Mouse (Mus musculus): ENCODE measurements around the gene 9130023H24Rik. TPM values are rescaled to one million over a fixed set of nuclear protein-coding genes. Genes with fewer than 3 reads are reported as not detected.

9130023H24Rik gene
- polyA plus RNA-seq, 1 experiment from 2014 or later, result 8.7 TPM

DNA sequence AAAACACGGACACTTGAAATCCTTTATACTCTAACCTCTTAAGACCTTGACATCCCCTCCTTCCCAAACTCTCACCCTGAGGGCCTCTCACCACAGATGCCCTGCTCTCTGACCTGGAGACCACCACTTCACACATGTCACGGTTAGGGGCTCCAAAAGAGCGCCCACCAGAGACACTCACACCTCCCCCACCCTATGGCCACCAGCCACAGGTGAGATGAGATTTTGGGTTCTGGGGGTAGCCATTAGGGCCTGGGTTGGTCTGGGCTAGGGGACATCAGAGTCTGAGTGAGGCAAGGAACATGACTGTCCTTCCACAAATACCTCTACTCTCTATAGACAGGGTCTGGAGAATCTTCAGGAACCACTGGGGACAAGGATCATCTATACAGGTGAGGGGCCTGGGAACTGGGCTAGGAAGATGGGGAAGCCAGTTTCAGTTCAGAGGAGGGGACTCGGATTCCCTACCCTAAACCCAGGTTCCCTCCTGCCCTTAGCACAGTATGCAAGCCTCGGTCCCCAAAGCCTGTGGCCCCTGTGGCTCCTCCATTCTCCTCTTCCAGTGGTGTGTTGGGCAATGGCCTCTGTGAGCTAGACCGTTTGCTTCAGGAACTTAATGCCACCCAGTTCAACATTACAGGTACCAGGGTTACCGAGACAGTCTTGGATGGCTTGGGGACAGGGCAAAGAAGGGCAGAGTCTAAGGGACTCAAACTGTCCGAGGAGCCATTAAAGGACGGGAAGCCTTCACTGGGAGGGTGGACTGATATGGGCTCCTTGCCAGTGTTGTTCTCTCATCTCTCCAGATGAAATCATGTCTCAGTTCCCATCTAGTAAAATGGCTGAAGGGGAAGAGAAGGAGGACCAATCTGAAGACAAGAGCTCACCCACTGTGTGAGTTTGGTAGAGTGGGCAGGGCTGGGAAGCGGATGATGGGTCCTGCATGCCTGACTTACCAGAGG is 10.5 kb upstream of the 9130023H24Rik start:
- WGBS, result 81% methylated on average over 10 of the region's 10 CpGs
- Histone ChIP-seq H3K27me3 (ENCODE audit: control insufficient read depth, insufficient read depth, low read length) (no peaks in the 10 kb centered on the region), H3K4me2 (replicated peaks) (peak overlapping the region; percentile 48)

DNA sequence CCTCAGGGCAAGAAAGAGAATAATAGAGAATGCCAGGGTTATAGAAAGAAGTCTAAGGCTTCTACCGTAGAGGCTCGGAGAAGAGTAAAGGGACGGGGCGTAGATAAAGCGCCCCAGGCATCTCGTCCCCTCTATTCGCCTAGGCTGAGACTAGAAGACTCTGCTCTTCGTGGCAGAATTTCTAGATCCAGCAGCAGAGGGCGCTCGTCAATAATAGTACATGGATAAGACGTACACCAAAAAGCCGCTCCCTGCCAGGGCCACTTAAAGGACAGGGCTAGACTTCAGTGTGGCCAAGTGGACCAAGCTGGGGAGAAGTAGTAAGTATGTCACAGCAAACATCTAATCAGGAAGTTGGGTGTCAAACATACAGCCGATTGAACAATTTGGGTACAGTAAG is 9.6 kb upstream of the 9130023H24Rik start:
- WGBS, result 1% methylated on average over 13 of the region's 13 CpGs
- peak overlapping the region; percentile 53 for H3K27ac ChIP-seq
- H3K4me2 ChIP-seq (replicated peaks), result peak overlapping the region; percentile 48
- H3K9me3 ChIP-seq (ENCODE audit: control insufficient read depth, low read length), result no peaks in the 10 kb centered on the region
- peaks cover 24% of the 10 kb centered on the region for H3K36me3 ChIP-seq (replicated peaks; ENCODE audit: control insufficient read depth, insufficient read depth)
- DNase-seq (ENCODE audit: low spot score) (peak; percentile 93), ATAC-seq (ENCODE audit: low FRiP score) (peak; percentile 83)
- peak overlapping the region; percentile 40 for H3K9ac ChIP-seq
- peaks cover 10% of the 10 kb centered on the region for H3K4me1 ChIP-seq (replicated peaks; ENCODE audit: control insufficient read depth, insufficient read depth, low read length)
- H3K27me3 ChIP-seq (ENCODE audit: control insufficient read depth, insufficient read depth, low read length), result no peaks in the 10 kb centered on the region
- peak overlapping the region; percentile 28 for H3K4me3 ChIP-seq (replicated peaks; ENCODE audit: low read length)

More for the DNA sequence above, 10.5 kb upstream of the 9130023H24Rik start:
- Histone ChIP-seq H3K9ac (no peak overlapping the region), H3K4me1 (replicated peaks; ENCODE audit: control insufficient read depth, insufficient read depth, low read length) (peaks cover 14% of the 10 kb centered on the region), H3K27ac (no peak overlapping the region), H3K36me3 (replicated peaks; ENCODE audit: control insufficient read depth, insufficient read depth) (peaks cover 15% of the 10 kb centered on the region), H3K4me3 (replicated peaks; ENCODE audit: low read length) (0 out of 2 replicates have a peak overlapping the region, but pooled peaks have one; percentile 28), H3K9me3 (ENCODE audit: control insufficient read depth, low read length) (no peaks in the 10 kb centered on the region)
- DNase-seq (ENCODE audit: low spot score) (no peak), ATAC-seq (ENCODE audit: low FRiP score) (no peak)

DNA sequence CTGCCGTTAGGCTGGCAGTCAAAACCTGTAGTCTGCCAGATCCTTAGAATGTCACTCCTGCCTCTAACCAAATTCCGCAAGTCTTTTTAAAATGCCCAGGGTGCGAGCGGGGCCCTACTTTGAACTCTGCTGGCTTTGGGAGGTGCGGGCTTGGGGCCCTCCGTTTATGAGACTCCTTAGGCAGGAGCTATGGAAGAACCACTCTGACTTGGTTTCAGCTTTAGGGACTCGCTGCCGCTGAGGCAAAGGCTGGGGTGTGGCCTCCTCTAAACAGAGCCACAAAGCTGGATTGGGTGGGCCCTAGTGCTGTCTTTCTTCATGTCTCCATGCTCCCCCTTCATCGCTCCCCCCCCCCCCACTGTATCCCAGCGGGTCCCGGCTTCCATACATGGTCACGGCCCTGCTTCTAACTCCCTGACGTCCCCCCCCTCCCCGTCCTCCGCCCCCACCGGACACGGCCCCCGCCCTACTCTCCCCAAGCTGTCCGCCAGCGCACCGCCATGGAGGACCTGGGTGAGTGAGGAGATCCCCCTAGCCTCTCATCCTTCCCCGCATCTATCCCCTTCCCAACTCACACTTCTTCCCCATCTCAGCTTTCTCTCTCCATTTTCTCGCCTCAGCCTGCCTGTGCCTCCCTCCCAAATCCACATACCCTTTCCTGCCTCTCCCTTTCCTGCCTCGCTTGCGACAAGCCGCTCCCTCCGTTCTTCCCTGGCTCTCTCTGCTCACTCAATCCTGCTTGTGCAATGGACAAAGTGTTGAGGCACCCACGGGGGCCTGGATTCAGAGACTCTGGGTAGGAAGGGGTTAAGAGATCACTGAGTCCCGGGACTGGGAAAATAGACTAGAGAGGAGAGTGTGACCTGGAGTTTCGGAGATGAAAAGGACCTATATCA is 8.9 kb upstream of the 9130023H24Rik start, which contains the start of gene Tgfb1i1:
Gene Tgfb1i1 (plus strand): TSS at position 317 of the 896 bp plus-strand sequence.
- ATAC-seq (ENCODE audit: low FRiP score) (peak; percentile 62), DNase-seq (ENCODE audit: low spot score) (peak; percentile 34)
- H3K4me3 ChIP-seq (replicated peaks; ENCODE audit: low read length), result peak within 1 kb of the TSS; percentile 28
- H3K27ac ChIP-seq, result peak within 1 kb of the TSS; percentile 53
- peaks cover 31% of the 10 kb centered on the region for H3K36me3 ChIP-seq (replicated peaks; ENCODE audit: control insufficient read depth, insufficient read depth)
- H3K4me2 ChIP-seq (replicated peaks), result peak within 1 kb of the TSS; percentile 48
- peaks cover 5% of the 10 kb centered on the region; the same call in 1 of the 2 replicates for H3K4me1 ChIP-seq (replicated peaks; ENCODE audit: control insufficient read depth, insufficient read depth, low read length)
- 2% methylated on average over 28 of the region's 30 CpGs for WGBS
- peak within 1 kb of the TSS; percentile 40 for H3K9ac ChIP-seq
- H3K9me3 ChIP-seq (ENCODE audit: control insufficient read depth, low read length), result no peaks in the 10 kb centered on the region
- no peaks in the 10 kb centered on the region for H3K27me3 ChIP-seq (ENCODE audit: control insufficient read depth, insufficient read depth, low read length)

DNA sequence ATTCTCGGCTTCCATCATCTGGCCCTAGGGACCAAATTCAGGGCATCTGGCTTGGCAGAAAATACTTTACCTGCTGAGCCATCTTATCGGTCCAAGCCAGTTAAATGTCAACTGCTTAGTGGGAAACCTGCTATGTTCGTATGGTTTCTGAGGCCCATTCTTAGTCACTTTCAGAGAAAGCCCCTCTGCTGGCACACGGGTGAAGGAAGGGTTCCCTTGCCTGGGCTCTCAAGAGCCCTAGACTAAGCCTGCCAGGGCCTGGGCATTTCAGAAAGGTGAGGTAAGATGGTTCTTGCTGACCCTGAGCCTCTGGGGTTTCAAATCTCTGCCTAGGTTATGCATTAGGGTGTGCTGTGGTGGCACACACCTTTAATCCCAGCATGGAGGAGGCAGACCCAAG is 7.7 kb upstream of the 9130023H24Rik start:
- no peak for DNase-seq (ENCODE audit: low spot score)
- H3K36me3 ChIP-seq (replicated peaks; ENCODE audit: control insufficient read depth, insufficient read depth), result peaks cover 41% of the 10 kb centered on the region
- no peak overlapping the region for H3K4me2 ChIP-seq (replicated peaks)
- H3K27ac ChIP-seq, result no peak overlapping the region
- ATAC-seq (ENCODE audit: low FRiP score), result no peak
- H3K9ac ChIP-seq, result no peak overlapping the region
- WGBS, result 73% methylated on average over 4 of the region's 4 CpGs
- no peaks in the 10 kb centered on the region for H3K27me3 ChIP-seq (ENCODE audit: control insufficient read depth, insufficient read depth, low read length)
- H3K4me3 ChIP-seq (replicated peaks; ENCODE audit: low read length), result no peak overlapping the region
- peaks cover 5% of the 10 kb centered on the region; the same call in 1 of the 2 replicates for H3K4me1 ChIP-seq (replicated peaks; ENCODE audit: control insufficient read depth, insufficient read depth, low read length)
- H3K9me3 ChIP-seq (ENCODE audit: control insufficient read depth, low read length), result no peaks in the 10 kb centered on the region

DNA sequence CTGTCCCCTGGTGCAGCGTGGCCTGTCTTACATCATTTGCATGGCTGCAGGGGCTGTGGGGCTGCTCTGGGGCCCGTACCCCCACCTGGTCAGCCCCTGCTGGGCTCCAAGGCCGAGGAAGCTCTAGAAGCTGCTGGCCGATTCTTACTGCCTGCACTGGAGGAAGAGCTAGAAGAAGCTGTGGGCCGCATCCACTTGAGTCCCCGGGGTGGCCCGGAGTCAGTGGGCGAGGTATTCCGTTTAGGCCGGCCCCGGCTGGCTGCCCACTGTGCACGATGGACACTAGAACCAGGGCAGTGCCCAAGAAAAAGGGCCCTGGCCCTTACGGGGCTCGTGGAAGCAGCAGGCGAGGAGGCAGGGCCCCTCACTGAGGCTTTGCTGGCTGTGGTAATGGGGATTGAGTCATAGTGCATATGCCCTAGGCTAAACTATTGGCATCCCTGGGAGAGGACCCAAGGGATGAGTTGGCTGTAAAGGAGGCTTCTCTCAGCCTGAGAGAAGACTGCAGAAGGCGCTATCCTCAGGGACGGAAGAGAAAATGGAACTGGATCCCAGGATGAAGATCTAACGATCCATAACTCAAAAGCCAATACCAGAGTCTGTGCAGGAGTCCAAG is 6.7 kb upstream of the 9130023H24Rik start:
- ATAC-seq (ENCODE audit: low FRiP score) (no peak), DNase-seq (ENCODE audit: low spot score) (no peak)
- WGBS, result 81% methylated on average over 18 of the region's 18 CpGs

DNA sequence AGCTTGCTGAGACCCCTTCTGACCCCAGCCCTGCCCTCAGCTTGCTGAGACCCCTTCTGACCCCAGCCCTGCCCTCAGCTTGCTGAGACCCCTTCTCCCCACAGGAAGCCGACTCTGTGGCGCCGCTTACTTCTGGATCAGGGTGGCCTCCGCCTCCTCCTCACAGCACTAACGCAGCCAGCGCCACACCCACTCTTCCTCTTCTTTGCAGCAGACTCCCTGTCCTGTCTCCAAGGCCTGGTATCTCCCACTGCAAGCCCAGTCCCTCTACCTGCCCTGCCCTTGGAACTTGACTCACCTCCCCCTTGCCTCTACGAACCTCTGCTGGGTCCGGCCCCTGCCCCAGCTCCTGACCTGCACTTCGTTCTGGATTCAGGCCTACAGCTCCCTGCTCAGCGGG is 6.1 kb upstream of the 9130023H24Rik start:
- peaks cover 48% of the 10 kb centered on the region for H3K36me3 ChIP-seq (replicated peaks; ENCODE audit: control insufficient read depth, insufficient read depth)
- H3K4me3 ChIP-seq (replicated peaks; ENCODE audit: low read length), result no peak overlapping the region
- H3K27me3 ChIP-seq (ENCODE audit: control insufficient read depth, insufficient read depth, low read length), result no peaks in the 10 kb centered on the region
- H3K27ac ChIP-seq, result no peak overlapping the region
- DNase-seq (ENCODE audit: low spot score) (no peak), ATAC-seq (ENCODE audit: low FRiP score) (no peak)
- no peak overlapping the region for H3K9ac ChIP-seq
- H3K4me1 ChIP-seq (replicated peaks; ENCODE audit: control insufficient read depth, insufficient read depth, low read length), result peaks cover 12% of the 10 kb centered on the region; the same call in 1 of the 2 replicates
- no peaks in the 10 kb centered on the region for H3K9me3 ChIP-seq (ENCODE audit: control insufficient read depth, low read length)
- 42% methylated on average over 10 of the region's 10 CpGs for WGBS
- no peak overlapping the region for H3K4me2 ChIP-seq (replicated peaks)

More for the DNA sequence above, 6.7 kb upstream of the 9130023H24Rik start:
- Histone ChIP-seq H3K4me3 (replicated peaks; ENCODE audit: low read length) (no peak overlapping the region), H3K9me3 (ENCODE audit: control insufficient read depth, low read length) (no peaks in the 10 kb centered on the region), H3K4me2 (replicated peaks) (no peak overlapping the region), H3K27me3 (ENCODE audit: control insufficient read depth, insufficient read depth, low read length) (no peaks in the 10 kb centered on the region), H3K36me3 (replicated peaks; ENCODE audit: control insufficient read depth, insufficient read depth) (peaks cover 48% of the 10 kb centered on the region), H3K4me1 (replicated peaks; ENCODE audit: control insufficient read depth, insufficient read depth, low read length) (peaks cover 6% of the 10 kb centered on the region; the same call in 1 of the 2 replicates), H3K27ac (no peak overlapping the region), H3K9ac (no peak overlapping the region)

DNA sequence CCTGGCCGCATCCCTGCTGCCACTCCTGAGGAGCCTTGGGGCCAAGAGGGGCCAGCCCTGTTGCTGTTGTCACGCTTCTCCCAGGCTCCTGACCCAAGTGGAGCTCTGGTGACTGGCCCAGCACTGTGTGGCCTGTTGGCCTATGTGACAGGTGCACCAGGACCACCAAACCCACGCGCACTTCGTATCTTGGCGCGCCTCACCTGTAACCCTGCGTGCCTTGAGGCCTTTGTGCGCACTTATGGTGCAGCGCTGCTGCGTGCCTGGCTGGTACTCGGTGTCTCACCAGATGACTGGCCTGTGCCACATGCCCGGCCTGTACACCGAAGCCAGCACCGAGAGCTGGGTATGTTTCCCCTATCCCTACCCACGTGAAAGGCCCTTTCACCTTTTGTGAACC is 4.5 kb upstream of the 9130023H24Rik start:
- DNase-seq (ENCODE audit: low spot score) (no peak), ATAC-seq (ENCODE audit: low FRiP score) (no peak)
- Histone ChIP-seq H3K9me3 (ENCODE audit: control insufficient read depth, low read length) (no peaks in the 10 kb centered on the region), H3K27me3 (ENCODE audit: control insufficient read depth, insufficient read depth, low read length) (no peaks in the 10 kb centered on the region), H3K9ac (no peak overlapping the region), H3K27ac (no peak overlapping the region), H3K4me1 (replicated peaks; ENCODE audit: control insufficient read depth, insufficient read depth, low read length) (peaks cover 16% of the 10 kb centered on the region; the same call in 1 of the 2 replicates), H3K4me2 (replicated peaks) (no peak overlapping the region), H3K4me3 (replicated peaks; ENCODE audit: low read length) (no peak overlapping the region), H3K36me3 (replicated peaks; ENCODE audit: control insufficient read depth, insufficient read depth) (peaks cover 48% of the 10 kb centered on the region)
- 93% methylated on average over 16 of the region's 16 CpGs for WGBS

DNA sequence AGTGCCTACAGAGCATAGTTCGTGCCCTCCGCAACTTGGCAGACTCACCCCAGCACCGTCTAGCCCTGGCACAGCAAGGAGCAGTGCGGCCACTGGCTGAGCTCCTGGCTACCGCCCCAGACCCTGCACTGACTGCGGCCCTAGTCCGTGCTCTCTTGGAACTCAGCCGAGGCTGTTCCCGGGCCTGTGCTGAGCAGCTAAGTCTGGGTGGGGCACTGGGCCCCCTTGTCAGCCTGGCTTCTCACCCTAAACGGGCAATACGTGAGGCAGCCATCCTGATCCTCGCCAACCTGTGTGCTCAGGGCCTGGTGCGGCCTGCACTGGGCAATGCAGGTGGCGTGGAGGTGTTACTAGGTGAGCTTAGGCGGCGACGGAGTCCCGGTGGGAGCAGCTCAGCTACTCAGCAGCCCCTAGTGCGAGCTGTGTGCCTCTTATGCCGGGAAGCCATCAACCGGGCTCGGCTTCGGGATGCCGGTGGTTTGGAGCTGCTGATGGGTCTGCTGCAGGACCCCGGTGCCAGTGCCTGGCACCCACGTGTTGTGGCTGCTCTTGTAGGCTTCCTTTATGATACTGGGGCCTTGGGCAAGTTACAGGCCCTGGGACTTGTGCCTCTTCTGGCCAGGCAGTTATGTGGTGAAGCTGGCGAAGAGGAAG is 2.4 kb upstream of the 9130023H24Rik start:
- peaks cover 16% of the 10 kb centered on the region; the same call in 1 of the 2 replicates for H3K4me1 ChIP-seq (replicated peaks; ENCODE audit: control insufficient read depth, insufficient read depth, low read length)
- WGBS, result 96% methylated on average over 27 of the region's 27 CpGs
- H3K4me3 ChIP-seq (replicated peaks; ENCODE audit: low read length), result no peak overlapping the region
- no peaks in the 10 kb centered on the region for H3K9me3 ChIP-seq (ENCODE audit: control insufficient read depth, low read length)
- H3K9ac ChIP-seq, result no peak overlapping the region
- no peak overlapping the region for H3K27ac ChIP-seq
- no peaks in the 10 kb centered on the region for H3K27me3 ChIP-seq (ENCODE audit: control insufficient read depth, insufficient read depth, low read length)
- no peak overlapping the region for H3K4me2 ChIP-seq (replicated peaks)
- H3K36me3 ChIP-seq (replicated peaks; ENCODE audit: control insufficient read depth, insufficient read depth), result peaks cover 54% of the 10 kb centered on the region
- ATAC-seq (ENCODE audit: low FRiP score) (no peak), DNase-seq (ENCODE audit: low spot score) (no peak)

Data from hindbrain, embryonic 14.5 days (tissue).